Mouse (Mus musculus) ovary, adult 18-20 months (tissue): Measurements from ENCODE around the gene Snx8.

Source experiments
- DNase-seq: peaks from one replicate; pipeline ENCODE4 v3.0.0; 2022; ENCODE audit warnings: low spot score, mixed read lengths

The Snx8 gene

GRCm38 (mm10) chr5:140388588-140389576, at the start of gene Snx8:
Snx8 (minus strand) TSS chr5:140389262.
- DNase-seq: peak; percentile 93

GRCm38 (mm10) chr5:140425016-140425783, 36.1 kb upstream of the Snx8 start:
- DNase-seq: no peak

- no peak for DNase-seq
Measured at GRCm38 (mm10) chr5:140420616-140421015, 31.6 kb upstream of the Snx8 start.

- DNase-seq: peak; percentile 23
Measured at GRCm38 (mm10) chr5:140419442-140420080, 30.5 kb upstream of the Snx8 start.

- peak; percentile 79 for DNase-seq
Measured at GRCm38 (mm10) chr5:140418489-140419441, 29.7 kb upstream of the Snx8 start, which contains the start of gene Eif3b. Eif3b (plus strand) TSS chr5:140419328.

GRCm38 (mm10) chr5:140418106-140418488, 29.0 kb upstream of the Snx8 start:
- DNase-seq: no peak

- no peak for DNase-seq
Measured at GRCm38 (mm10) chr5:140414647-140415046, 25.6 kb upstream of the Snx8 start.

GRCm38 (mm10) chr5:140411339-140411738, 22.3 kb upstream of the Snx8 start:
- DNase-seq: no peak

GRCm38 (mm10) chr5:140408801-140409200, 19.7 kb upstream of the Snx8 start:
- DNase-seq: no peak

GRCm38 (mm10) chr5:140406666-140407065, 17.6 kb upstream of the Snx8 start:
- no peak for DNase-seq

- DNase-seq: no peak
Measured at GRCm38 (mm10) chr5:140405126-140405525, 16.1 kb upstream of the Snx8 start.

GRCm38 (mm10) chr5:140402640-140403270, 13.7 kb upstream of the Snx8 start:
- no peak for DNase-seq

- no peak for DNase-seq
Measured at GRCm38 (mm10) chr5:140396166-140396940, 7.3 kb upstream of the Snx8 start.

GRCm38 (mm10) chr5:140392701-140393100, 3.6 kb upstream of the Snx8 start:
- DNase-seq: no peak

- no peak for DNase-seq
Measured at GRCm38 (mm10) chr5:140391981-140392380, 2.9 kb upstream of the Snx8 start.

GRCm38 (mm10) chr5:140391435-140391834, 2.4 kb upstream of the Snx8 start:
- DNase-seq: no peak

- no peak for DNase-seq
Measured at GRCm38 (mm10) chr5:140389647-140390046, 585 bp upstream of the Snx8 start.

- DNase-seq: no peak
Measured at GRCm38 (mm10) chr5:140387816-140388510, 1.1 kb downstream of the Snx8 start.

- DNase-seq: no peak
Measured at GRCm38 (mm10) chr5:140387236-140387635, 1.8 kb downstream of the Snx8 start.
